Mouse (Mus musculus) neutrophil, adult 5-6 weeks (primary cell): ENCODE data around the gene Ubap1l. TPM values are rescaled to one million over a fixed set of nuclear protein-coding genes. Genes with fewer than 3 reads are reported as not detected.
"Not testable (repeated sequence)": the region's sequence is repeated elsewhere in the genome, so short reads cannot be mapped to it uniquely, and the experiment has no call there.

ENCODE experiments used
- ATAC-seq: fragments of 151-379, 151-347 bp; 2 replicates; pipeline ENCODE4 v1.8.0; 2017; ENCODE audit warnings: mild to moderate bottlenecking, moderate TSS enrichment; ENCODE audit not compliant: insufficient number of reproducible peaks, poor library complexity, low FRiP score, severe bottlenecking; ENCODE audit errors: extremely low read depth
- total RNA-seq: library from RNA; stranded (forward); fragments of 200-1000 nt; gene quantifications from 2 replicates; pipeline ENCODE4 v1.2.3, GENCODE M21; 2017

The Ubap1l gene
- 2.4 TPM in 1 of 2 replicates, not detected in the other for total RNA-seq

DNA sequence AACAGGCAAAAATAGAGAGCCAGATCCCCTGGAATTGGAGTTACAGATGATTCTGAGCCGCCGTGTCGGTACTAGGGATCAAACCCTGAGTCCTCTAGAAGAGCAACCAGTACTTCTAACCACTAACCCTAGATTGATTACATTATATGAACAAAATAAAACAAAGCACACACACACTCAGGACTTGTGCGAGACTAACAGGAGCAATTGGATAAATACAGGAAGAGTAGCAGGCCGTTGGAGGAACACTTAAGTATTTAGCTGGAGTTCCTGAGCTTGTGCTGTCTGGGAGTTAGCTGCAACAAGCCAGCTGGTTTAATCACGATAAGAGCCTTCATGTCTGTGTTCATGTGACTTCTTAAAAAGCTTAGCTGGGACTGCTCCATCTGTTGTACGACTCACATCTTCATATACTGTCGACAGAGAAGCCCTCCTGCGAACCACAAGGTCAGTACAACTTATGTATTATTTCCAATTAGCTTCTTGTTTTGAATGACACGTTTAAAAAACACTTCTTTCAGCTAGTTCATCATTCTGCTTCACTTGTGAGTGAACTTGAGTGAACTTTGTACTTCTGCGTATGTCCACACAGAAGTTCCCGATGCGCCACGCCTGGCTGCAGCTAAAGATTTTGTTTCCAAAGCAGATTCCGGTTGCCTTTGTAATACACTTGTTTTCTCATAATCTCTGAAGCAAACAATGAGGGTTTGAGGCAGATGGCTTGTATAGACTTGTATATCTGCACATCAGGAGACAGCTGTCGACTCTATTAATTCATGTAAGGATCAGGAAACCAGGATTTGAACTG lies at the start of gene Ubap1l:
Gene Ubap1l (plus strand): TSS at position 401 of the 808 bp plus-strand sequence.
- ATAC-seq: no peak

GRCm38 (mm10) chr9:65312669-65313357 lies 48.0 kb upstream of the Ubap1l start:
- ATAC-seq: peak; percentile 13; the same call in 1 of the 2 replicates

GRCm38 (mm10) chr9:65313846-65314245 lies 47.0 kb upstream of the Ubap1l start:
- ATAC-seq: no peak

- ATAC-seq: no peak
These were observed 38.5 kb upstream of the Ubap1l start for GRCm38 (mm10) chr9:65322255-65322900.

- ATAC-seq: no peak
These were observed 34.9 kb upstream of the Ubap1l start for GRCm38 (mm10) chr9:65325971-65326370.

DNA sequence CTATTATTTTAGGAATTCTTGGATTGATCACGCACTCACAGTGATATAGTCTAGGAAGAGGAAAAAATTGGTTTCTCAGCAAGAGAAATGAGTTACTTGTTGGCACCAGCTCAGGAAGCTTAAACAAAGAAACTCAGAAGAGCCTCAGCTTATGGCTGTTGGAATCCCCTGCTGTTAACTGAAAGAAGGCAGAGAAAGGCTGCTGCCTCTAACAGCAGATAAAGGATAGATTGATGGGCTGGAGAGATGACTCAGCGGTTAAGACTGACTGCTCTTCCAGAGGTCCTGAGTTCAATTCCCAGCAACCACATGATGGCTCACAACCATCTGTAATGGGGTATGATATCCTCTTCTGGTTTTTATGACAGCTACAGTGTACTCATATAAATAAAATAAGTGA lies 33.5 kb upstream of the Ubap1l start:
- ATAC-seq: no peak

- ATAC-seq: no peak
These were observed 26.9 kb upstream of the Ubap1l start for GRCm38 (mm10) chr9:65333958-65334357.

- no peak for ATAC-seq
These were observed 21.7 kb upstream of the Ubap1l start for GRCm38 (mm10) chr9:65339146-65339545.

GRCm38 (mm10) chr9:65340414-65340813 lies 20.4 kb upstream of the Ubap1l start:
- no peak for ATAC-seq

DNA sequence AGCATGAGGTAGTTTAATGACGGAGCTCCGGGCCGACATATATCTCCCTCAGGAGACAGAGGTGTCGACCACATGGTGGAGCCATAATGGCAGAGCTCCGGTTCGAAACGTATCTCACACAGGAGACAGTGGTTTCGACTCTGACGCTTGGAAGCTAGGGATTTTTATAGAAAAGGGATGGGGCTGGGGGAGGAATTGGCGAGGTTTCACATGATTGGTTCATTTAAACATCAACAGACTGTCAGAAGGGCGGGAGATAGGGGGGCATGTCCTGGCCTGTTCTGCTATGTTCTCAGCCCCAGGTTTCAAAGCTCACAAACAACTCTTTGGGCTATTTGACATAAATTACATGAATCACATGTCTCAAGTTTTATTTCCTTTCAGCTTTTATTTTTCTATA lies 15.4 kb upstream of the Ubap1l start:
- ATAC-seq: not testable (repeated sequence)

DNA sequence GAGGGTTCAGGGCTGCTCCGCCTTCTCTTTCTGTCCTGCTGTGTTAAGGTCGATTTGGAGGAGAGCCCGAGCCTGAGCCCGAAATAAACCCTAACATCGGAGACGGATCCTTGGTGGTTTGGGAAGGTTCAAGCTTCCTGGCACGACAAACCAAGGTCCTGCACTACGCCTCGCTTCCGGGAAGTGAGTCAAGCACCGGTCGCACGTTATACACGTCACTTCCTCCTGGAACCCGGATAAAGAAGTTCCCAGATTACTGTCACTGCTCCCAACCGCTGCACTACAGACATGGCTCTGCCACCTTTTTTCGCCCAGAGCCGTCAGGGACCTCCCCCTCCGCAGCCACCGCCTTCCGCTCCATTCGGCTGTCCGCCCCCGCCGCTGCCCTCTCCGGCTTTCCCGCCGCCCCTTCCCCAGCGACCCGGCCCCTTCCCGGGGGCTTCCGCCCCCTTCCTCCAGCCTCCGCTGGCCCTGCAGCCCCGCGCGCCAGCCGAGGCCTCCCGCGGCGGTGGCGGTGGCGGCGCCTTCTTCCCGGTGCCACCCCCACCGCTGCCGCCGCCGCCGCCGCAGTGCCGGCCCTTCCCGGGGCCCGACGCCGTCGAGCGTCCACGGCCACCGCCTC lies 14.9 kb upstream of the Ubap1l start, which contains the start of gene Pdcd7:
Gene Pdcd7 (plus strand): TSS at position 251 of the 622 bp plus-strand sequence.
- peak; percentile 89 for ATAC-seq

GRCm38 (mm10) chr9:65346476-65347111 lies 14.2 kb upstream of the Ubap1l start:
- ATAC-seq: peak; percentile 49

- ATAC-seq: no peak
These were observed 13.6 kb upstream of the Ubap1l start for GRCm38 (mm10) chr9:65347112-65347850.

DNA sequence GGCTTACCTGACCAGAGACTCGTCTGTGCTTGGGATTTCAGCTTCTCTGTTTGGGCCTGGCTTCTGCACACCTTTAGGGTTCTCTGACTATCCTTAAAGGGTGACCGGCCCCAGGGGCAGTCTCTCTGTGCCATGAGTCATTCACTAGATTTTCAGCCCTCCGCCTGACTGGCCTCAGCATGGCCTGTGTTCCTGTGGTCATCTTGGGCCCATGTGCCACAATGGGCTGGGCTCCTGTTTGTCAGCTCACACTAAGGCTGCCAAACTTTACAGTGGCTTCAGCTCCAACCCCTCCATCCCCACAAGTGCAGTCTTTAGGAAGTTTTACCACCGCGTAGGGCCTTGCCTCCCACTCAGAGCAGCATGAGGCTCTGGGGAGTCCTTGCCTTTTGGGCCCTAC lies 7.6 kb upstream of the Ubap1l start:
- ATAC-seq: no peak

- ATAC-seq: no peak
These were observed 4.3 kb upstream of the Ubap1l start for GRCm38 (mm10) chr9:65356561-65356960.

DNA sequence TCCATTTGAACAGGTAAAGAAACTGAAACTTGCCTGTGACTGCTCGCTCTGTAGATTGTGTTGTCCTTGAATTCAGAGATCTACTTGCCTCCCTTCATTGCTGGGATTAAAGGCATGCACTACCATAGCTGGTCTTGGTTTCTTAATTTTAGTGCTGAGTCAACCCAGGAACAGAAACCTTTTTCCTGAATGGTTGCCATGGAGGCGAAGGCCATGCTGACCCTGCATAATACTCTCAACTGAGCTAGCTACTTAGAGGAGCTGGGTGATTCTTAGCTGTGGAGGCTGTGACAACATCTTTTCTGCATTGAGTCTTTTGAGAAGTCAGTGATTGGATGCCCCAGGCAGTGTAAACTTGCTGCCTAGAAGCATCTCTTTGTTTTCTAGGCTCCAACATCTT lies 3.9 kb upstream of the Ubap1l start:
- no peak for ATAC-seq

DNA sequence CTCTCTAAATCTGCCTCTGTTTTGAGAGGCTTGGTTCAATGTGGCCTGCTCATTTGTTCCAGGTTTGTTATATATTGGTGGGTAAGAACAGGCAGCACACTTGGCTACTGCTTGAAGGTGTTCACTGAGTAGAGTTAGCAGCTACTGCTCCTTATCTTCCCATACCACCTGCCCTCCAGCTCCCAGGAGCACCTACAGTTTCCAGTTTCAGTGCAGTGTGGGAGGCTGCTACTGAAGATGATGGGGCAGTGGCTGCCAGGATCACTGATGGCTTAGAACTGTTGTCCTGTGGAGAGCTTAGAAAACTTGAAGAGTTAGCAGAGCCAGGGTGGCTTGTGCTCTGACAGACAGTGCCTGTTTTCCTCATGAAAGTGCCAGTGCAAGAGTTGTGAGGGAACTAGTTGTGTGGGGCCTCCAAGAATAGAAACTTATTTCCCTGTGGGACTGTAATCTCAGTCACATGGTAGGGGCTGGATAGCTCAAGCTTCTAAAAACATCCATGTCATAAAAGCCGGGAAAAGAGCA lies 1.8 kb upstream of the Ubap1l start:
- ATAC-seq: no peak

- no peak for ATAC-seq
These were observed 2.8 kb downstream of the Ubap1l start for GRCm38 (mm10) chr9:65363684-65364083.
